Mouse (Mus musculus) thymus, postnatal 10 days (tissue): ENCODE results near the gene Syt14.

Experiments used
- DNase-seq, 2 experiments: peaks; one replicate each; pipeline ENCODE4 v3.0.0; 2021; ENCODE audit warnings: low spot score in 2 of 2

The Syt14 gene

DNA sequence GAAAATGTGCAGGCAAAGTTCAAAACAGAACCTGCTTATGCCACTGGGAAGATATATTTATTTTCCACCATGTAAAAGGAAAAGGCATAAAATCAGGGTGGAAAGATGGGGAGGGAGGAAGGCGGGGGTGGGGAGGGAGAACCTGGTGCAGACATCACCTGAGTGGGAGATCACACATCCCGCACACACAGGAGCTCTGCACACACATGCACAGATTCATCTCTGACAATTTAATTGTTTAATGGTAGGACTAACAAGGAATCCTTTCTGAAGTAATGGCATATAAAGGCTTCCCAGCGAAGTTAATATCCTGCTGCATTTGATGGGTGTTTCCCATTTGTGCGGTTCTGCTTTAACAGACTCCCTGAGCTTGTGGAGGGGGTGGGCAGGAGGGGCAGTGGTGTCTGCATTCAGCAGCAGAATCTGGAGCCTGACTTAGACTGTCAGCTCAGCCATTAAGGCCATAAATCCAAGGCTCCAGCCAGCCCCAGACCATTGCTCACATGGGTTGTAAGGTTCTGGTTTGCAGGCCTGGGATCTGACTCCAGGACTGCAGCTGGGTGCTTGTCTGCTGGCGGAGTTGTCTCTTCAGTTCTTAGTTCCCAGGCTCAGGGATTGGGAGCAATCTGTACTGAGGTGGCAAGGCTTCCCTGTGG, 174.1 kb downstream of the Syt14 start:
- no peak for DNase-seq

DNA sequence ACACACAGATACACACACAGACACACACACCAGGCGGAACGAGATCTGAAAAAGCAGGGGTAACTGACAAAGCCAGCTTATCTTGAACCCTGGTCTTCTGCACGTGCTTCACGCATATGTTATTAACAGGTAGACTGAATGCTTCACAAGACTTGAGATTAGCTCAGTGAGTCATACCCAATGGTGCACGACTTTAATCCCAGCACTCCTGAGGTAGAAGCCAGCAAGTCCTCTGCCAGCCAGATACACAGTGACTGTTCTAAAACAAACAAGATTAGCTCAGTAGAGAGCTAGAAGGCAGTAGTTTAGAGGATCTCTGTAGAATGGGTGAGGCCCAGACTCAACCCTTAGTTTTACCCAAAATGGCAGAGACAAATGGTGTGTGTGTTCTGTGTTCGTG, 175.3 kb downstream of the Syt14 start:
- no peak for DNase-seq

DNA sequence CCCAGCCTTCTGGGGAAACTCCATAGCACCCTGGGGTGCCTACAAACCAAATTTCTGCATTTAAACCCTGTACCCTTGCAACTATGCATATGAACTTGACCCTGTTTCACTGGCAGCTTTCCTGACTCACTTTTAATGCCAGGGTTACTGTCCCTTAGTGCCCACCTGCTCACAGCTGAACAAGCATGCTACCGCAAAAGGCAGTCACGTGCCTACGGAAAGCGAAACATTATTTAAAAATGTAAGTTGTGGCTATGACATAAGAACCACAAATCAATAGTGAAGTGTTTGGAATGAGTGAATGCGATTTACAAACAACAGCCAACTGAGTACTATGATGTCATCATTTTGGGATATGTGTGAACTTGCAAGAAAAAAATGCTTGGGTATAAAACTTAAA, 178.0 kb downstream of the Syt14 start:
- DNase-seq, result no peak

DNA sequence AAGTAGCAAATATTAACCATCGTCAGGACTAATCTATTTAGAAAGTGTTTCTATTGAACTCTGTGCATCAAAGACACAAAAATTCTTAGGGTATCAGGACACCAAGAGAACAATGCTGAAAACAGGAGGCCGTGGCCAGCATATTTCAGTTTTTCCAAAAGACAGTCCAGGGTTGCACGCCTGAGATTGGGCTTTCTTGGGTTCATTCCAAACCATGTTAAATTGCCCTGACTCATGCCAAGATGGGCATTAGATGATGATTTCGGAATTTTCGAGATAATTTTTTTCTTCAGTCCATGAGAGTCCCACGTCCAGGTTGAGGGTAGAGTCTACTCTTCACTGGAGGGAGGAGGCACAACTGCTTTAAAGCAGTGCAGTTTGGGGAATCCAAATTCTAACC, 178.6 kb downstream of the Syt14 start:
- no peak for DNase-seq

DNA sequence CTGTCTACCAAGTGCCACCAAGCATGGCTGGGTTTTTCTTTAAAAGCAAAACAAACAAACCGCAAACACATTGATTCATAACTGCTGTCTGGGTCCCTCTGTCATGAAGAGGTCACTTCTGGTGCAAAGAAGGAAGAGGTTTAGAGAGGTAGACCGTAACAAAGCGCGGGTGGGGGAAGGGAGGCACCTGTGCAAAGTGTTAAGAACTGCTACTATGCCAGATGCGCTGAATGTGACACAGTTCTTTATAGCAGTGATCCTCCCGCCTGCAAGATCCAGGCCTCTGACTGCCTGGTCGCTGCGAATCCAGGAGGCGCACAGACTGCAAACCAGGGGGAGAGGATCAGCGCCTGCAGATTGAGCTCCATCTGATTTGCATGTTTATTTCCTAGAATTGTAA, 179.2 kb downstream of the Syt14 start:
- peak; percentile 59 to 63 for DNase-seq

DNA sequence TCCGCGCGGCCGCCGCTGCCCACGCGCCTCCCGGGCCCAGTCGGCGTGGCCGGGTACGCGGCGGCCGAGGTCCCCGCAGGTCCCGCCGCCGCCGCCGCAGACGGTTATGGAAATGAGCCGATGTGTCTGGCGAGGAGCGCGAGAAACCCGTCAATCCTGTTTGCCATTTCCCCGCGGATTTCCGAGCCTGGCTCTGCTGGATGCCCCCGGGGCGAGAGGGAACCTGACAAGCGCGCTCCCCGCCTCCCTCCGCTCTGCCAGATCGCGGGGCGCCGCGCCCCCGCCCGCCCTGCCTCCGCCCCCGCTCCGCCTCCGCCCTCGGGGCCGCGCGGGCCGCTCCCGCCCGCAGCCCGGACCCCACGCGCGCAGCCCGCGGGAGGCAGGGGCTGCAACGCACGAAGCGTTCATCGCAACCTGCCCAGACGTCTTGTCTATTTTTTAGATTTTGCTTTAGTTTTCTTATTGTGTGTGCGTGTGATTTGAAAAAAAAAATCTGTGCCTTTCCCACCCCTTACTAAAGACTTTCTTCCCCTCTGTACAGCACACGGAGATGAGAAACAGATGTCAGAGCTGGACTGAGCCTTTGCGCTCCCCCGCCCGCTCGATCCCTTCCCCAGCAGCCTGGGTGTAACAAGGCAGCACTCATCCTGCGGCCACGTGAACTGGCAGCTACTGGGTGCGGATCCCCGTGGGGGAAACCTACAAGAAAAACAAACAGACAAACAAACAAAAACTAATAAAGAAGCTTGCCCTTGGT, 179.9 kb downstream of the Syt14 start, which contains the start of gene Sertad4:
Gene Sertad4, minus strand, starts transcription at position 283 of the 757 bp plus-strand sequence.
- DNase-seq, result peak in 1 of 2 experiments; percentile 23

DNA sequence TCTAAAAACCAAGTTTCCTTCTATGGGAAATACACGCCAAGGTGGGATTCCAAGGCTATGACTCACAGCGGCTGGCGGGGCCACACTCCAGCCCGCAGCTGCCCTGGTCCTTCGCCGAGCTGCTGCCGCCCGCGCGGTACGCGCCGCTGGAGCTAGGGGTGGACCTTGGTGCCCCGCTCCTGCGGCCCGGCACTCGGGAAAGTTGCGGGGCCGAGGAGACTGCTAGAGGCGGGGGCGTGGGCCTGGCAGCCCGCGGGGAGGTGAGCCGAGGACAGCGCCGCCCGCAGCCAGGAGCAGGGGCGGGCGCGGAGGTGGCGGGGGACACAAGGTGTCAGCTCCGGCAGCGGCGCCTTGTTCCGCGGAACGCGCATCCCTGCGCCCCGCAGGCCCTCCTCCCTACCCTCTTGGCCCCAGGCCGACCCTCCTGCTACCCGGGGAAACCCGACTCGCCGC, 180.7 kb downstream of the Syt14 start:
- peak; percentile 5 to 28 for DNase-seq

DNA sequence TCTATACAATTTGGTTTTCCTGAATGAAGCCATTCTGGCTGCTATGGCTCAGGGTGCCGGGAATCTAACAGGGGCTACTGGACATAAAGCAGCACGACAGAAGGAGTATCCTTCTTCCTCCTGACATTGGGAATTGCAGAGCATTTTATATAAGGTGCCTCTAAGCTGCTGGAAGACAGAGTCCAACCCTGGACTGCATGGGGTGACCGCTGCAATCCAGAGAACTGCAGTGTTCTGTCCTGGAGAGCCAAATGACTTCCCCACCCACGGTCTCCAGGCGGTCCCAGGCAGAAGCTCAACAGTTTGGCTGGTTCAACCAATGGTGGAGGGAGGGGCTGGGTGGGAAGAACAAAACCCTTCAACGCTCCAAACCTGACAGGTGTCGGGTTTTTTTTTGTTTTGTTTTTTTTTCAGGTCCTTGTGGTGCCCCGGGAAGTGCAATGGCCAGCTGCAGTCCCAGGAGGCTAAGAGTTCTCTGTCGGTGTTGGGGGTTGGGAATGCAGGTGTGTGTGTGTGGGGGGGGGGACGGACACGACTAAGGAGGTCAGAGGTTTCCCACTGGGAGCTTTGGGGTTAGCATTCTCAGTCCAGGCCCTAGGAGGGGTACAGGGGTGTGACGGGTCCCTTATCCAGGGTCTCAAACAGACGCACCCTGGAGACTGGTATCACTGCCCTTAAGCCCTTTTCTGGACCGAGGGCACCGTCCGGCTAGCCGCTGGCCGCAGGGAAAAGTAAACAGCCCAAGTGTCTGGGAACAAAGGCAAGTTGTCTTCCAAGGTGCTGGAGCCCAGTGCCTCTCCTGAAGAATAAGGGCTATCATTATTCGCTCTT, 181.4 kb downstream of the Syt14 start:
- DNase-seq, result no peak

DNA sequence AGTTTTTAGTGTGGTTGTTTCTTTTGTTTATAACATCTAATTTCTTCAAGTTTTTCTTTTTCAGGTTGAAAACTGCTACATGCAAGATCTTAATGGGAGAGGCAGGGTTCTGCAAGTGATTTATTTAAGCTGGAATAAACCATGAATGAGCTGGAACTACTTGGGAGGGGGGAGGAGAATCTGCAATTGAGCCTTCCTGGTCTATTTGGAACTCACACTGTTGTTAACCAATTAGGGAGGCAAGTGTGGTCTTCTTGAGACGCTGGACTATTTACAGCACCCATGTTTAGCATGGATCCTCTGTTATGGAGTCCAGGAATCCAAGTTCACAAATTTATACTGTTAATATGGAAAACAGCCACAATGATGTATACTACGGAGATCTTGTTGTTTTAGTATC, 182.1 kb downstream of the Syt14 start:
- no peak for DNase-seq

DNA sequence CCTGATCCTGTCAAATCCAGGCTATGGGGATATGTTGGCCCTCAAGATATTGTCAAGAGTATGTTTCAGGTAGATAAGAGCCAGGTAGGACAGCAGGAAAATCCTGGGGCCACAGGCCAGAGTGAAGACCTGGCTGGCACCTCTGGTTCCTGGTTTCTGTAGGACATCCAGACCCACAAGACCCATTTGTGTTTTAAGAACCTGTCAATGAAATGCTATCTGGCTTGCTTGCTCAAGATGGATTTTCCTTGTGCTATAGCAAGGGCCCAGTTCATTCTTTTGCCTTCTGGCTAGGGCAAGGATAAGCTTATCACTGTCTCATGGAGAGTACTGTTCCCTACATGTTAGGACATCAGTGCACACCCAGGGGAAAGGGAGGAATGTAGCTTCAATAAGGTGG, 183.5 kb downstream of the Syt14 start:
- DNase-seq, result no peak

DNA sequence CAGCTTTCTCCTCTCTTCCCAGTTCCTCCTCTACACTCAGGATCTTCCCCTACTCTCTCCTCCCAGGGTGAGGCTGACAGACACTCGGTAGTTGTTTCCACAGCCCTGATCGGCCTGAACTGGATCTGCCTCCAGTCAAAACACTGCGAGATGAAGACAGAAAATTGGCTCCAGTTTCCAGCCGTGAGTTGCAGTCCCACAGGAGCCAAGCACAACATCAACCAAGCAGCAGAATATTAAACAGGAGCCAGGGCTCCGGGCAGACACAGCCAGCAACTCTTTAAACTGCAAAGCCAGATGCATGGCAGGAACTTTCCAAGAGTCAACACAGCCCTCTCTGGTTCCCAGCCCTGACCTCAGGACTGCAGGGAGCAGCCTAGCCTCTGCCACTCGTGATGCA, 183.9 kb downstream of the Syt14 start:
- DNase-seq, result no peak

DNA sequence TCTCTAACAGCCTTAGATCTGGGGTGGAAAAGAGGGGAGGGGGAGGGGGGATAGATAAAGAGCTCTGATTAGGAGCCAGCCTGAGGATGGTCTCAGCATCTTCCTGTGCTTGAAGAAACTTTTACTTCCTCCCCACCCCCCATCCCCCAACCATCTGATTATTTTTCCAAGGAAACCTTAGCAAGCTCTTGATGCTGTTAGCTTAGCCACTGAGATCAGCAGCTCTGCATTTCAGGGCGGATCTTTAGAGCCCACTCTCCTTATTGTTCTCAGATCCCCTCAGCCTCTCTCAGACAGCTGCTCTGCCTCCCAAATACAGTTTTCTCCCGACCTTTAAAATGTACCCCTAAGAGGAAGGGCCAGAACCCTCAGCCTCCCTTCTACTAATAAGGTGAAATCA, 184.4 kb downstream of the Syt14 start:
- DNase-seq, result no peak

DNA sequence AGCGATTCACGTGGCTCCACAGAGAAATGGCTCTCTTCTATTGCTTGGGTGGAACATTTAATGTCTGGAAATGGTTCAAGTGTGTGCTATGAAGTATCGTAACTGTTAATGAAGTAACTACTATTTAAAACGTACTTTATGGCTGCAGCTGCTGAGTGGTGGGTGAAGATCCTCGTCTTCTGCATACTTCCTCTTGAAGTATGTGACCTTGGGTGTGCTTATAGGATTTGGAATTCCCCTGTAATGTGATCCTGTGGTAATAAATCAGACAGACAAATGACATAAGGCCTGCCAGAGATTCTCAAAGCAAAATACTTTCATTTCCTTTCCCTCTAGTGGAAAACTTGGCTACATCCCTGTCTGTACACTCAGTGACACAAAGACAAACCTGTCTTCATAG, 186.0 kb downstream of the Syt14 start:
- no peak for DNase-seq

DNA sequence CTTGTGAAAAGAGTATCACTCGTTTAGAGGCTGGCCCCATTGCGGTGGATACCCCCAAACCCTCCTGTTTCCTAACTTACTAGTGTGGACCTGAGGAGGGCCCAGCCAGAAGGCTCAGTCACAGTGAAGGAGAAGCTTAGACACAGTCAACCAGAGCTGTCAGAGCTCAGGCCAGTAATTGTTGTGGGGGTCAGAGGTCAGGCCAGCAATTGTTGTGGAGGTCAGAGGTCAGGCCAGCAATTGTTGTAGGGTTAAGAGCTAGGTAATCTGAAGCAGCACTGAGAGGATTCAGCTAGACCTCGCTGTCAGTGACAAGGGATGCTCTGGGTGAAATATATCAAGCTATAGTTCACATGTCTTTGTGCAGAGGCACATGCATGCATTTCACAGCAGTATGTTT, 188.3 kb downstream of the Syt14 start:
- DNase-seq, result no peak
